Mouse (Mus musculus) MEL (cell line): ENCODE results near the gene Trio.

Experiments
- CTCF ChIP-seq, 3 experiments: IDR thresholded peaks in 2 of 3; conservative IDR thresholded peaks in 1 of 3; 2 replicates each; pipeline ENCODE4 v1.5.1; 2011 to 2012; ENCODE audit warnings: low read length in 3 of 3, low read depth in 2 of 3, mild to moderate bottlenecking in 2 of 3, improper control_type of control experiment in 1 of 3, inconsistent platforms in 1 of 3, mixed read lengths in 1 of 3, moderate library complexity in 1 of 3; ENCODE audit not compliant: control insufficient read depth in 1 of 3, insufficient read depth in 1 of 3, poor library complexity in 1 of 3, severe bottlenecking in 1 of 3
- E2F4 ChIP-seq: IDR thresholded peaks from 2 replicates; pipeline ENCODE4 v1.6.1; 2011; ENCODE audit warnings: low read depth, low read length, improper control_type of control experiment, borderline replicate concordance
- ELF1 ChIP-seq: IDR thresholded peaks from 2 replicates; pipeline ENCODE4 v1.6.1; 2014; ENCODE audit warnings: low read depth, mild to moderate bottlenecking, inconsistent platforms, low read length, improper control_type of control experiment, moderate library complexity
- EP300 ChIP-seq, 2 experiments: IDR thresholded peaks; 2 replicates each; pipeline ENCODE4 v1.6.1; 2011; ENCODE audit warnings: improper control_type of control experiment in 2 of 2, low read length in 2 of 2, low read depth in 1 of 2, mild to moderate bottlenecking in 1 of 2
- ETS1 ChIP-seq: IDR thresholded peaks from 2 replicates; pipeline ENCODE4 v1.6.1; 2012; ENCODE audit warnings: low read depth, mild to moderate bottlenecking, inconsistent platforms, low read length, improper control_type of control experiment, moderate library complexity
- GATA1 ChIP-seq: IDR thresholded peaks from 2 replicates; pipeline ENCODE4 v1.6.1; 2011; ENCODE audit warnings: low read depth, low read length, improper control_type of control experiment
- MAFK ChIP-seq: IDR thresholded peaks from 2 replicates; pipeline ENCODE4 v1.6.1; 2011; ENCODE audit warnings: low read depth, mild to moderate bottlenecking, low read length, improper control_type of control experiment, borderline replicate concordance
- MAZ ChIP-seq: IDR thresholded peaks from 2 replicates; pipeline ENCODE4 v1.6.1; 2012; ENCODE audit warnings: low read depth, mild to moderate bottlenecking, inconsistent platforms, low read length, improper control_type of control experiment
- MXI1 ChIP-seq: IDR thresholded peaks from 2 replicates; pipeline ENCODE4 v1.6.1; 2011; ENCODE audit warnings: mild to moderate bottlenecking, low read depth, low read length, improper control_type of control experiment
- POLR2AphosphoS2 ChIP-seq: IDR thresholded peaks from 2 replicates; pipeline ENCODE4 v1.6.1; 2011; ENCODE audit warnings: low read length, improper control_type of control experiment
- RCOR1 ChIP-seq: IDR thresholded peaks from 2 replicates; pipeline ENCODE4 v1.6.1; 2012; ENCODE audit warnings: low read depth, mild to moderate bottlenecking, inconsistent platforms, low read length, improper control_type of control experiment
- TCF12 ChIP-seq: IDR thresholded peaks from 2 replicates; pipeline ENCODE4 v1.6.1; 2014; ENCODE audit warnings: low read depth, mild to moderate bottlenecking, inconsistent platforms, low read length, improper control_type of control experiment, moderate library complexity
- ZC3H11A ChIP-seq: IDR thresholded peaks from 2 replicates; pipeline ENCODE4 v1.6.1; 2012; ENCODE audit warnings: low read depth, mild to moderate bottlenecking, inconsistent platforms, low read length, improper control_type of control experiment

GRCm38 (mm10) chr15:27892029-27892428, 133.6 kb downstream of the Trio start:
- TF ChIP-seq MAZ (no peak), E2F4 (no peak), ELF1 (no peak), ETS1 (no peak), MAFK (no peak), POLR2AphosphoS2 (no peak), CTCF (IDR thresholded peaks at IDR 0.05 in 2 of 3, conservative IDR thresholded peaks at IDR 0.05 in 1 of 3; ENCODE audit: control insufficient read depth in 1 of 3, insufficient read depth in 1 of 3, low read depth in 2 of 3, low read length in 3 of 3, poor library complexity in 1 of 3, severe bottlenecking in 1 of 3) (no peak), ZC3H11A (no peak), GATA1 (no peak), MXI1 (no peak), TCF12 (no peak), RCOR1 (no peak), EP300 (IDR thresholded peaks at IDR 0.05; ENCODE audit: low read depth in 1 of 2, low read length in 2 of 2) (no peak)
